Mouse (Mus musculus): Measurements from ENCODE around the gene Inka1.
A peak's percentile ranks its signal among the peaks of the same experiment; 100 is the strongest.
"Not testable (repeated sequence)": the region's sequence is repeated elsewhere in the genome, so short reads cannot be mapped to it uniquely, and the experiment has no call there.

Gene Inka1

DNA sequence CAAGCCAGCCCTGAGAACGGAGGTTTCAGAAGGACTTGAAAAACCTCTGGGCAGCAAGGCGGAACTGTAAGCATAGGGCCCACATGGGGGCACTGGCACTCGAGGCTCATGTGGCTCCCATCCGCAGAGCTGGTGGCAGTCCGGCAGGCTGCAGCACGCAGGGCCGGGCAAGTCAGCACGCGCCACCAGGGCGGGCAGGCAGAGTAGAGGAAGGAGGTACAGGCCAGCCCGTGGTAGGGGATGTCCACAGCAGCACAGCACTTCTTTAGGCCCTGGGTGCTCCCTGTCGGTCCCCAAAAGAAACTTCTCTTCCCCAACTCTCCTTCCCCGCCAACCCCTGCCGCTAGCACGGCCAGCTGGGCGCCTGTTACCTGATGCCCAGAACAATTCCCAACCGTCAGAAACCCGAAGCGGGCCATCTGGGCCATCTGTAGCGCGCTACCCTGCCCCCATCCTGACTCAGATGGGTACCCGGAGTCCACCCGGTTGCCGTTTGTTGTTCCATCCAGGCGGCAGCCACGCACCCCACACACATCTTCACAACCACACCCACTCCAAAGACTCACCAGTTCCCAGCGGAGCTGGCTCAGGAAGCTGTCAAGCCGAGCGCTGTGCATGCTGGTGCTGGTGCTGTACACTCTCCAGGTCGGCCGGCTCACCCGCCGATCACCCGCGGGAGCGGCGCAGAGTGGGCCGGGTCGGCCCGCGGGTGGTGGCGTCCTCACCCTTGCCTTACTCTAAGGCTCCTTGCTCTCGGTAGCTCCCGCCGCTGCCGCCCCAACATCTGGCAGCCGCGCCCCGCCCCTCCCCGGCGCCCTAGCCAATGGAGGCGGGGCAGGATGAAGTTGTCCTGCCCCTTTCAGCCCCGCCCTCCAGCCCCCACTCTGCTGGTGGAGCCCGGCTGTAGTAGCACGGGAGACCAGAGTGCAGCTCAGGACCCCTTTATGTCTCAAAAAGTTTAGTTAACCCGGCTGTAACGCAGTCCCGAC lies at the start of gene Inka1:
Gene Inka1, minus strand, starts transcription at position 749 of the 989 bp plus-strand sequence.
- DNase-seq (ENCODE audit: low spot score in 2 of 2): peak; percentile 92 to 94

DNA sequence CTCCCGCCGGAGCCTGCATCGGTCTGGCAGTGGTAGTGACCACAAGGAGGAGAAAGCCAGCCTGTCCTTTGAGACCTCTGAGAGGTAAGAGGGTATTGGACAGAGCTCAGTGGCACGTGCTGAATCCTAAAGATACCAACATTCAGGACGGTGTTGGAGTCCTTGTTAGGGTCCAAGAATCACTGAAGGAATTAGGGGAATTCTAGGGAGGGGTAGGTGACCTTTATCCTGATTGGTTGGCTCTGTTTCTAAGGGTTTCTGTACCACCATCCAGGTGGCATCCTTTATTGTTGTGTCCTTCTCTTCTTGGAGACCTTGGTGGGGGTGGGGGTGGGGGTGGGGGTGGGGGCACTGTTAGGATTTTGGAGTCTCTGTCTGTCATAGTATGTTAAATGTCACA lies 46.4 kb upstream of the Inka1 start:
- no peak for DNase-seq (ENCODE audit: low spot score in 2 of 2)

DNA sequence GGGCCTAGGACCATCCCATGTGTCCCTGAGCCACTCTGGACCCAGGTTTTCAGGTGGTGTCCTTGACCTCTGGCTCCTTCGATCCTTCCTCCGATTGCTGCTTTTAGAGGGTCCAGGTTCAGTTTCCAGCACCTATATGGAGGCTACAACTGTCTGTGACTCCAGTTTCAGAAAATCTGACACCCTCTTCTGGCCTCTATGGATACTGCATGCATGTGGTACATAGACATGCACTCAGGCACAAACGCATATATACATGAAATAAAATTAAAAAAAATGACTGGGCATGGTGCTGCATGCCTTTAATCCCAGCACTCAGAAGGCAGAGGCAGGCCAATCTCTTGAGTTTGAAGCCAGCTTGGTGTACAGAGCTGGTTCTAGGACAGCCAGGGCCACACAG lies 42.2 kb upstream of the Inka1 start:
- DNase-seq (ENCODE audit: low spot score in 2 of 2): no peak

DNA sequence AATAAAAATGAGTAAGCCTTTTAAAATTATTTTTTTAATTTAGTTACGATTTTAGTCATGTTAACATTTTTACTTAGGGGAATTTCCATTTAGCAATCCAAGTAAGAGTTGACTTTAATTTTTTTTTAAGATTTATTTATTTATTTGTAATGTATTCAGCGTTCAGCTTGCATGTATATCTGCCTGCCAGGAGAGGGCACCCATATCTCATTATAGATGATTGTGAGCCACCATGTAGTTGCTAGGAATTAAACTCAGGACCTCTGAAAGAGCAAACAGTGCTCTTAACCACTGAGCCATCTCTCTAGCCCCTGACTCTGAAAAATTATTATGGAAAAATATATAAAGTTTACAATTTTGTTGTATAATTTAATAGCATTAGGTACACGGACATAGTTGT lies 40.9 kb upstream of the Inka1 start:
- DNase-seq (ENCODE audit: low spot score in 2 of 2): no peak

DNA sequence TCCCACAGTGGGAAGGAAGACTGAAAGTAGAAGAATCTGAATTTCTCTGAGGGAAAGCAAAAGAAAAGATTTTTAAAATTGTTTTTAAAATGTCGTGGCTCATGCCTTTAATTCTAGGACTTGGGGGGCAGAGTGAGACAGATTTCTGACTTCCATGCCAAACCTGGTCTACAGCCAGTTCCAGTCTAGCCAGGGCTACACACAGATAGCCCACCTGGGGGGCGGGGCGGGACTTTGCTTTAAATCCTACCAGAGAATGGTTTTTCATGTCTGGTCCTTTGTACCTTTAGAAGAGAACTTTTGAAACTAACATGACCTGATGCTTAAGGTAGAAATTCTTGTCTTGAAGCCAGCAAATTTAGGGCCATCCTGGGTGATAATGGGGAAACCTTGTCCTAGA lies 37.5 kb upstream of the Inka1 start:
- no peak for DNase-seq (ENCODE audit: low spot score in 2 of 2)

DNA sequence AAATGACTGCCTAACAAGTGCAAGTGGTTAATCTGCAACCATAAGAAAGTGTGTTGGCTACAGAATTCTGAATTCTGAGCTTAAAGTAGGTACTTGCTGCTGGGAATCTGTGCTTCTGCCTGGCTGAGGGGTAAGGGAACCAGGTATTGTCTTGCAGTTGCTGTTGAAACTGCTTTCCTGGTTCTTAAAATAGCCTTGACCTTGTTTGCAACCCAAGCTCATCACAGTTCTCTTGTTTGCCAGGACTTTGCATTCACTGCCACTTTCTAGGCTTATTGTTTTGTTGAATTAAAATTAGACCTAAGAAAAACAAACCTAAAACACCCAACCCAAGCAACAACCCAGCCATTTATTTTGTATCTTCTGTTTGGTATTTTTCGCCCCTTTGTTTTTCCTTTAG lies 35.1 kb upstream of the Inka1 start:
- no peak for DNase-seq (ENCODE audit: low spot score in 2 of 2)

DNA sequence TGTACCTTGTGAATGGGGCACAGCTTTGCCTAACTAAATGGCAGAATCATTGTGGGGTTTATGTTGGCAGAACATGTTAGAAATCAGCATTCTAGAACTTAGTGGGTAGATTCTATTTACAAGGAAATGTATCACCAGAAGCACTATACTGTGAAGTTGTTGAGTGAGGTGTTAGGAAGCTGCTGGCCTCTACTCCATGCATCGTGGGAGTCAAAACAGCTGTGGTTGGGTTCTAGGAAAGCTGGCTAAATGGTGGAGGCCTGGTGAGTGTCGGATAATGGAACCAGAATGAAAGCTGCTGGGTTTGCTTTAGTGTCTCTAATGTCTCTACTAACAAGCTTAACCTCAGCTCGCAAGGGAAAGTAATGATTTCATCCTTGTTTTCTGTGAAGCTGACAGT lies 31.4 kb upstream of the Inka1 start:
- no peak for DNase-seq (ENCODE audit: low spot score in 2 of 2)

DNA sequence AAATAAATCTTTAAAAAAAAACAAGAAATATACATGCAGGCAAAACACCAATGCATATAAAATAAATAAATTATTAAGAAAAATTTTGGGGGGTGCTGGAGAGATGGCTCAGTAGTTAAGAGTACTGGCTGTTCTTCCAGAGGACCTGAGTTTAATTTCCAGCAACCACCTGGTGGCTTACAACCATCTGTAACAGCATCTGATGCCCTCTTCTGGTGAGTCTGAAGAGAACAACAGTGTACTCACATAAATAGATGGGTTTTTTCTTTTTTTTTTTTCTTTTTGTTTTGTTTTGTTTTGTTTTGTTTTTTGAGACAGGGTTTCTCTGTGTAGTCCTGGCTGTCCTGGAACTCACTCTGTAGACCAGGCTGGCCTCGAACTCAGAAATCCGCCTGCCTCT lies 27.9 kb upstream of the Inka1 start:
- not testable (repeated sequence) for DNase-seq (ENCODE audit: low spot score in 2 of 2)

DNA sequence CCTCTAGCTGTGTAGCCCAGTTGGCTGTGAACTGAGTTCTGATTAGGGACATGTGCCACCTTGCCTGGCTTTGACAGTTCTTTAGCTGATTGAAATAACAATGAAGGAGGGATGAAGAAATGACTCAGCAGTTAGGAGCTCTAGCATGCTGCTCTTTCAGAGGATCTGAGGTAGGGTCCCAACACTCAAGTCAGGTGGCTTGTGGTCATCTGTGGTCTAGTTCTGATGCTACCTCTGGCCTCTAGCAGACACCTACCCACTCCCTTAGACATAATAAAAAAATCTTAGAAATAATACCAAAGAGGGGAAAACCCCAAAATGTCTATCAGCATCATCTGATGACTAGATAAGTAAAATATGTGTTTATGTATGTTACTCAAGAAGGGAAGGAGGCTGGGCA lies 24.7 kb upstream of the Inka1 start:
- DNase-seq (ENCODE audit: low spot score in 2 of 2): no peak

DNA sequence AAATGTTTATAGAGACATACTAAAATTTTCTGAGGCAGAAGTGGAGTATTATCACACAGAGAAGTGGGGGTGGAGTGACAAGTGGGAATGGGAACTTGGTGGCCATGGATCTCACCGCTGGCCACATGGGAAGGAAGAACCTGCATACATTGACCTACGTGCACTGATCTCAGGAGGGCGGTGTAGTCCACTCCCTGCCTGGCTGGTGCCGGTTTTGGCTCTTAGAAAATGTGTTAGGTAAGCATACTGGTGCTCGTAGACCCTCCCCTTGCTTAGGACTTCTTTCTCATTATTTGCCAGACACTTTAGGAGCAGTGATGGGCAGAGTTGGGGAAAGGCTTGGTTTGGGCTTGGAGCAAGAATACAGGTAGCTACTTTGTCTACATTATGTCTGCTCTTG lies 22.4 kb upstream of the Inka1 start:
- DNase-seq (ENCODE audit: low spot score in 2 of 2): no peak

DNA sequence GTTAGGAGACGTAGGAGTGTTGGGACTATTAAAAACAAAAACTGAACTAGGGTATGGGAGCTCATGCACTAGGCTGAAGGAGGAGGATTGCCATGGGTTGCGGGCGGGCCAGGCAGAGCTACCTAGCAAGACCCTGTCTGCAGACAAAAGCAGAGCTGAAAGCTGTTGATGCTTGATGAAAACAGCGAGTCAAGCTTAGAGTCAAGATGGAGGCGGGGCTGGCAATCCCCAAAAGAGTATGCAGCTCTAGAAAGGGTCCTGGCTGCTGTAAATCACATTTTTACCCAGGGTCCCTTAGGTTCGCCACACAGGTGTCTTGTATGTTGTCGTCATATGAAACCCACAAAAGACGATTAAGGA lies 17.8 kb upstream of the Inka1 start:
- DNase-seq (ENCODE audit: low spot score in 2 of 2): peak in 1 of 2 experiments; percentile 11

DNA sequence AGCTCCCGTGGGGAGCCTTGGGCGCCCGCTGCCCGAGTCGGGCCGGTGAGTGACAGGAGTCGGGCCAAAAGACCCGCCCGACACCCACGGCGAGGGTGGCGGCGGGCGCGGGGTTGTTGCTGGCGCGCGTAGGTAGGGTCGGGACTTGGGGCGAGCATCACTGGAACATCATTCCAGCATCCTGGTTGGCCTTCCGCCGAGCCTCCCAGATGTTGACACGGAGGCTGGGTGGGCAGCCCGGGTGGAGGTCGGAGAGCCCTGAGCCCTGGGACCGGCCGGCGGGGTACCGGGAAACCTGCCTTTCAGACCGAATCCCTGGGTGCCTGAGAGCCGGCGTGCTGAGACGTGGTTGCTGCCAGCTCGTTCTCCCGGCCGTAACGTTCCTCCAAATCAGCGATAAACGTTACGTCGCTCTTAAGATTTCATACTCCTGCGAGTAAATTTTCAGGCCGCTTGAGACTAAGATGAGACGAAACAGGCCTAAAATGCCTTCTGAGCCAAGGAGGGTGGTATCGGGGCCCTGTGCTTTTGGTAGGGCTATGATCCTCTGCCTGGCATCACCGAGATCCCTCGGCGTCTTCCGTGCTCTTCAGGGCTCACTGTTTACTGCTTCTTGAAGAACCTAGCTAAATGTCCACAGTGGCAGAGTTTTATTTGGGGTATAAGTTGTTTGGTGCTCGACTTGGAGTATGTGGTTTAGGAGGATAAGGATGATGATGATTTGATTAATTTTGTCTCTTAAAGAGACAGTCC lies 17.3 kb upstream of the Inka1 start:
- DNase-seq (ENCODE audit: low spot score in 2 of 2): no peak

DNA sequence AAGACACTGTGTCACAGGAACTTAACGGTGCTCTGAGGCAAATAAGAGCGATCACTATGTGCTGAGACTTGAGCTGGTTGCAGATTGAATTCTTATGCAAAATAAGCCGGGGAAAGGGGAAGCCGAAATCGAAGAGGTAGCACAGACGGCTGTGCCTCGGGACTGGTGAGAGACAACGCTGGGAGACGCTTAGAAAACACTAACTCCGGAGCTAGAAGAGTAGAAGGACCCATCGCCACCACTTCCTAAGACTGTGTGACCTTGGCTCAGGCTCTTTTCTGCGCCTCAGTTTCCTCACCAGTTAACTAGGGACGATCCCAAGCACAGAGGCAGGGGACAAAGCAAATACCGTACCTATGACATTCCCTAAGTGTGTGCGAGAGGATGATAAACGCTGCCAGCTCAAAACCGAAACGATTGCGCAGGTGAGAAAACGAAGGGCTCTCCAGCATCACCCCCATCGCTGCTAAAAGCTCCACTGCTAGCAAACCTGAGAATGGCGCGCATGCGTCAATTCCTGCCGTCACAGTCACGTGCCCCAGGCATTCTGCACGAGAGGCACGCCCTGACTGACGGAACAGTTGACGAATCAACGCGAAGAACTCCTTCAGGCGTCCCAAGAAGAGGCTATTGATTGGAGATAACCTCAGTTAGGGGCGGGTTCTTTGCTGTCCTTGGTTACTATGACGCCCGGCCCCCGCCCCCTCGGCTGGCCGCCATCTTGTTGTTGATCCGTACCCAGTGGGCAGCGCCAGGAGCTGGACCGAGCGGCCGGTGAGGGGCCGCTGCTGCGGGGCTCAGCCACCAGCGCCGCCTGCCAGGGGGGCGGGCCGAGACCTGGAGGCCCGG lies 16.5 kb upstream of the Inka1 start, which contains the start of gene Ip6k1:
Gene Ip6k1, plus strand, starts transcription at position 580 of the 849 bp plus-strand sequence.
- peak; percentile 100 for DNase-seq (ENCODE audit: low spot score in 2 of 2)

DNA sequence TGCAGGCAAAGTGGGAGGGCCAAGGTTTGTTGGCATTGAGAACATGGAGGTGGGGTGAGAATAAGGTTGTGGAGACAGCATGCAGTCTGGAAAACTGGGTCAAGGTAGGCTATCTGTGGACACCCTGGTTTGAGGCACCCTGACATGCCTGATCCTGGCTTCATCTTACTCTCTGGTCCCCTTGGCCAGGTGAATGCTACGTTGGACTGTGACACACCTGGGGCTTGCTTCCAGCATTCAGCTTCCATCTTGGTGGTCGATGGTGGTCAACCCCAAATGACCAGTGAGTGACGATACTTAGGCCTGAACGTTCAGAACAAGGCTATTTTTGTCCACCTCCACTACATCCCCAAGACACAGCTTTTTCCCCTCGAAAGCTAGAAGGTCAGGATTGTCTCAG lies 10.4 kb upstream of the Inka1 start, which contains the start of gene Gm20662:
Gene Gm20662, plus strand, starts transcription at position 301 of the 400 bp plus-strand sequence.
- no peak for DNase-seq (ENCODE audit: low spot score in 2 of 2)

DNA sequence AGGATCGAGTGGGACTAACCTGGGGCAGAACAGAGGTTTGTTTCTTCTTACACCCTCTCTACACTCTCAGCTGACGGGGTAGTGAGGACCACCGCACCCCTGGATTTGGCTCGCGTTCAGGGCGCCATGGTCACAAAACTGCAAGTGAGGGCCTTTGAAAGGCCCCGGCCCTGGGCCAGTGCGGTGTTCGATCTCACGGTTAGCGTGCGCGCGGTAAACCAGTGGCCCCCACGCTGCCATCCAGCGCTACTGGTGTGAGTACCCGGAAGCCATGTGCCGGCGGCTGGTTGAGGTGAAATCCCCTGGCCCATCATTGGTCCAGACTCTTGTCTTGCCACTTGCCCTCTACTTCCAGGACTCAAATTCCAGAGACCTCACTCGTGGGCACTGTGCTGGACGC lies 9.8 kb upstream of the Inka1 start:
- no peak for DNase-seq (ENCODE audit: low spot score in 2 of 2)

DNA sequence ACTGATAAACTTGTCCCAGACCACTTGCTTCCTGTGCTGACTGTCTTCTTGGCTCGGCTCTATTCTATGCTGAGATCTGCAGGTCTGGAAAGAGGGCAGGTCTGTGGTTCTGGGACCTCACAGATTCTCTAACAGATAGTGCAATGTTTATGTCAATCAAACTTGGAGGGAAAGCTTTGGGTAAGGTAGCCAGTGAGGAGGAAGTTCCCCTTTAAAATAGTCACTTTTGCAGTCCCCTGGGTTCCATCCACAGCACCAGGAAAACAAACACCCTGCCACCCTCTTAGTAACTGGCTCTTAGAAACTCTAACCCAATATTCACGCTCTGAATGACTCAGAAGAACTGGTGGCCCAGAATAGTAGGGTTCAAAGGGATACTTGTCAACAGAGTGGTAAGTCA lies 8.8 kb upstream of the Inka1 start:
- no peak for DNase-seq (ENCODE audit: low spot score in 2 of 2)

DNA sequence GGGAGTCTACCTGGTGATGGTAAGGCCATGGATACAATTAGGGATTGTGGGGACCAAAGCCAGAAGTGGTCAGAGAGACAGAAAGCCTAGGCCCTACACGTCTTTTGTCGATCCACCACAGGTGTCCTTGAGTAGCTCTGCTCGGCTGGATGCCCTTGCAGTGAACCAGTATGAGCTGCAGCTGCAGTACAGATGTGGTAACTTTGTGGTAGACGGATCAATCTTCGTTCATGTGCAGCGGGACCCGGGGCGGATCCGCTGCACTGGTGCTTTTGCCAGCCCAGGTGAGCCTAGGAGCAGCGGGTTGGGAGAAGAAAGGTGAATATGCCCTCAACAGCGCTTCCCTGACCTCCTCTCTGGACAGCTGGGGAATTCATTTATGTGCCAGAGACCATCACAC lies 7.3 kb upstream of the Inka1 start:
- DNase-seq (ENCODE audit: low spot score in 2 of 2): no peak

DNA sequence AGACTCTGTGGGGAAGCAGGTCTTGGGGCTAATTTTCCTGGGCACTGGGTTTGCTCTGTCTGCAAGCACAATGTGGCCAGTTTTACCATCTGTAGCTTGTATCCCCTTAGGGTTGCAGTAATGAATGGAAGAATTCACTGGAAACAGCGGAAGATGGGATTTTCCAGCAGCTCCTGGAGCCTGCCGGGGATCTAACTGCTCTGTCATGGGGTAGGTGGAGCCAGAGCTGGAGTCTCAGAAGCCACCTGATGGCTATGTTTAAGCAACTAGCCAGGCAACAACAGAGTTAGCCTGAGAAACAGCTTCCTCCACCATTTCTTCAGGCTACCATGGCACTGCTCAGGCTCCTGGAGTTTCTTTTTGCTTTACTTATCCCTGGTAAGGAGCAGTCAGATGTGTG lies 6.5 kb upstream of the Inka1 start, which contains the start of gene Cdhr4:
Gene Cdhr4, plus strand, starts transcription at position 301 of the 400 bp plus-strand sequence.
- DNase-seq (ENCODE audit: low spot score in 2 of 2): no peak

DNA sequence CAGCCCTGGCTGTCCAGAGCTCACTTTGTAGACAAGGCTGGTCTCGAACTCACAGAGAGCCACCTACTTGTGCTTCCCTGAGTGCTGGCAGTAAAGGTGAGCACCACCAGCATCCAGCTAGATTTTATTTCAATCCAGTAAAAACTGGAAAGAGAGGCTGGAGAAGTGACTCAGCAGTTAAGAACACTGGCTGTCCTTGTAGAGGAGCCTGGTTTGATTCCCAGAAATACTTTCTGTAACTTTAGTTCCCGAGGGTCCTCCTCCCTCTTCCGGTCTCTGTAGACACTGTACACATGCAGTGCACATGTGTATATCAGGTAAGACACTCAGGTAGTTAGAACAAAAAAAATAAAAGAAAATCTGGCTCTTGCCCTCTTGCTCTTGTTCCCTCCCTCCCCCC lies 2.3 kb upstream of the Inka1 start:
- DNase-seq (ENCODE audit: low spot score in 2 of 2): no peak

DNA sequence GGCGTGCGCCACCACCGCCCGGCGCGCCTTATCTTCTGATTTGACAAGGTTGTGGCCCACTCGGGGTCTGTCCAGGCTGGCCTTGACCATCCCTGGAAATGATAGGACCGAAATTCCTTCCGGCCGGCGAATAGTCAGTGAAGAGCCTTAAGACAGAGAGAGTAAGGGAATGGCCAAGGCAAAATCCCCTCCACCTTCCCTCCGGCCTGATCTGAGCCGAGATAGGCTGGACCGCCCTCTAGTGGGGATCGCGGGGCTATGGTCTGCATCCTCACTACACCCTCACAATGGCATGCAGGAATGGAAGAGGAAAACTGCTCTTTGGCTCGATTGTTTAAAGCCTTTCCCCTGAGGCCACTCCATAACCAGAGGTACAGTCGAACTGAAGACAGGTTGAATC lies 697 bp upstream of the Inka1 start:
- DNase-seq (ENCODE audit: low spot score in 2 of 2): peak; percentile 79 to 84

DNA sequence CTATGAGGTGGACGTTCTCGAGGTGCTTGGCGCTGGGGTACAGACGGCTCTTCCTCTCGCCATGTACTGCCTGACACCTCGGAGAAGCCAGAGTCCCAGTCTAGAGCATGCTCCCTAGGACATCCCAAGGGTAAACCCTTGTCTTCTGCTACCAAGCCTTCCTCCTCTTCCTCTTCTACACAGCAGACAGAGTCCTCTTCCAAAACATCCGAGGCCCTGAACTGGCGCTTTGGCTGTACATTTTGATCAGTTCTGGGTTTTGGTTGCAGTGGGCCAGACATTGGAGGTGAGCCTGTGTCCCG lies 974 bp downstream of the Inka1 start:
- no peak for DNase-seq (ENCODE audit: low spot score in 2 of 2)
